Mouse (Mus musculus): ENCODE results near the gene Ip6k2.

- TF ChIP-seq CTCF (IDR thresholded peaks at IDR 0.05; ENCODE audit: borderline replicate concordance, control insufficient read depth, extremely low read depth, insufficient read depth, low read length, poor library complexity) (no peak), POLR2A (IDR thresholded peaks at IDR 0.05; ENCODE audit: control insufficient read depth, extremely low read depth, insufficient read depth, low read length, poor library complexity) (no peak)
These were observed 31.3 kb upstream of the Ip6k2 start for GRCm38 (mm10) chr9:108752142-108752920.

Measured in thymus, adult 2 months (tissue).